Mouse (Mus musculus) C2C12 (cell line): ENCODE measurements around the gene Mboat2. TPM values are rescaled to one million over a fixed set of nuclear protein-coding genes. Genes with fewer than 3 reads are reported as not detected.

ENCODE experiments used
- H3K27me3 ChIP-seq: one replicate; pipeline ENCODE4 v1.6.1; 2011; ENCODE audit not compliant: control insufficient read depth, insufficient read depth, insufficient read length
- H3K36me3 ChIP-seq: one replicate; pipeline ENCODE4 v1.6.1; 2011; ENCODE audit not compliant: control insufficient read depth, insufficient read depth
- H3K4me3 ChIP-seq: one replicate; pipeline ENCODE4 v1.5.1; 2011; ENCODE audit warnings: mild to moderate bottlenecking, control low read depth; ENCODE audit not compliant: poor library complexity, insufficient read depth, severe bottlenecking
- H3K79me2 ChIP-seq: one replicate; pipeline ENCODE4 v1.6.1; 2011; ENCODE audit not compliant: control insufficient read depth, insufficient read depth
- H3K79me3 ChIP-seq: one replicate; pipeline ENCODE4 v1.6.1; 2011; ENCODE audit warnings: low read depth, control low read depth
- H3ac ChIP-seq: one replicate; pipeline ENCODE3; 2011; ENCODE audit warnings: low read depth; ENCODE audit not compliant: control insufficient read depth, insufficient read length
- CEBPB ChIP-seq: IDR thresholded peaks from one replicate; pipeline ENCODE4 v1.6.1; 2011; ENCODE audit warnings: low read depth, mild to moderate bottlenecking, control low read depth, moderate library complexity
- CTCF ChIP-seq: IDR thresholded peaks from one replicate; pipeline ENCODE4 v1.5.1; 2011; ENCODE audit not compliant: control insufficient read depth, insufficient read depth, insufficient read length
- FOSL1 ChIP-seq: IDR thresholded peaks from one replicate; pipeline ENCODE4 v1.8.0; 2011; ENCODE audit warnings: mild to moderate bottlenecking, low read length; ENCODE audit not compliant: poor library complexity, insufficient read depth, severe bottlenecking
- MAX ChIP-seq: IDR thresholded peaks from one replicate; pipeline ENCODE4 v1.6.1; 2011; ENCODE audit warnings: mild to moderate bottlenecking, control low read depth
- MYOD1 ChIP-seq: IDR thresholded peaks from one replicate; pipeline ENCODE4 v1.6.1; 2011; ENCODE audit warnings: low read depth; ENCODE audit not compliant: control insufficient read depth, insufficient read length
- MYOG ChIP-seq: IDR thresholded peaks from one replicate; pipeline ENCODE4 v1.6.1; 2011; ENCODE audit not compliant: control insufficient read depth, insufficient read length; ENCODE audit errors: extremely low read depth
- USF1 ChIP-seq: IDR thresholded peaks from one replicate; pipeline ENCODE4 v1.6.1; 2011; ENCODE audit warnings: low read depth, mild to moderate bottlenecking, control low read depth, moderate library complexity
- polyA plus RNA-seq: library from polyadenylated mRNA; unstranded; fragments of >200 nt; fragmentation: generic; extraction: Trizol; gene quantifications from one replicate; pipeline ENCODE4 v1.2.1, GENCODE M21; 2012; ENCODE audit warnings: missing spikeins

Gene Mboat2
- polyA plus RNA-seq, 1 experiment = 3.7 TPM

DNA sequence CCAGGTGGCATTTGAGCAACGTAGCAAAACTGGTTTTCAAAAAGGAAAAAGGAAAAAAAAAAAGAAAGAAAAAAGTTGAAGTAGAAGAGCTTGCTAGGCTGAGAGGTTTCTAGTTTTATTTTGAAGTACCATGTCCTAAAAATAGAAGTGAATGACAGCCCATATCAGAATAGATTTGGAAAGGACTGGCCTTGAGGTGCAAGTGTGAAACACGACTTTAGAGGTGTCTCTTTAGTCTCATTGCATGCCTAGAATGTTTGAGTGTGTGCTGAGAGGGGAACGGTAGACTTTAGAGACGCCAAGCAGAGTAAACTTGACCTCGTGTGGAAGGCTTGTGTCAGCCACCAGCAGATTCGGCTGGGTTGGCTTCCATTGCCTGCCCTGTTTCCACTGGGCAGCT lies 81.5 kb downstream of the Mboat2 start:
- Histone ChIP-seq H3K79me3 (no peaks in the 10 kb centered on the region), H3K27me3 (no peaks in the 10 kb centered on the region), H3K36me3 (no peaks in the 10 kb centered on the region), H3ac (no peak overlapping the region), H3K79me2 (no peaks in the 10 kb centered on the region), H3K4me3 (no peak overlapping the region)
- TF ChIP-seq MYOG = no peak
- TF ChIP-seq FOSL1 = no peak
- no peak for TF ChIP-seq USF1
- no peak for TF ChIP-seq MYOD1
- no peak for TF ChIP-seq CTCF
- TF ChIP-seq CEBPB = no peak
- no peak for TF ChIP-seq MAX

DNA sequence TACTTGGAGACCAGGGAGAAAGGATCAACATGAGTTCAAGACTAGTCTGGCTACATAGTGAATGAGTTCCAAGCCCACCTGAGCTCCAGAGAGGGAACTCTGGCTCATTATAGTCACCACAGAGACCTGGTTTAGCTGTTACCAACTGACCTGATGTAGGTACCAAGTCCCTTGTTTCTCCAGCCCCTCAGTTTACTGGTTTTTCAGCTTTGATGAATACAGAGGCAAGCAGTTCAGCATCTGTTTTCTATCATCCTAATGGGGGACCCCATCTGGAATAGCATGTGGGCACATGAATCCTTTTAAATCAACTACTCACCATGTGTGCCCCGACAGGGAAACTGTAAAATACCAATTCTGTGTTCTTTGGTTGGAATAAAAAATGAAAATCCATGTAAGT lies 82.2 kb downstream of the Mboat2 start:
- no peaks in the 10 kb centered on the region for H3K27me3 ChIP-seq
- no peaks in the 10 kb centered on the region for H3K79me2 ChIP-seq
- no peak overlapping the region for H3K4me3 ChIP-seq
- no peak overlapping the region for H3ac ChIP-seq
- H3K79me3 ChIP-seq = no peaks in the 10 kb centered on the region
- TF ChIP-seq CTCF = no peak
- TF ChIP-seq MYOG = no peak
- TF ChIP-seq CEBPB = no peak
- TF ChIP-seq MAX = no peak
- TF ChIP-seq MYOD1 = no peak
- no peak for TF ChIP-seq USF1
- H3K36me3 ChIP-seq = no peaks in the 10 kb centered on the region

DNA sequence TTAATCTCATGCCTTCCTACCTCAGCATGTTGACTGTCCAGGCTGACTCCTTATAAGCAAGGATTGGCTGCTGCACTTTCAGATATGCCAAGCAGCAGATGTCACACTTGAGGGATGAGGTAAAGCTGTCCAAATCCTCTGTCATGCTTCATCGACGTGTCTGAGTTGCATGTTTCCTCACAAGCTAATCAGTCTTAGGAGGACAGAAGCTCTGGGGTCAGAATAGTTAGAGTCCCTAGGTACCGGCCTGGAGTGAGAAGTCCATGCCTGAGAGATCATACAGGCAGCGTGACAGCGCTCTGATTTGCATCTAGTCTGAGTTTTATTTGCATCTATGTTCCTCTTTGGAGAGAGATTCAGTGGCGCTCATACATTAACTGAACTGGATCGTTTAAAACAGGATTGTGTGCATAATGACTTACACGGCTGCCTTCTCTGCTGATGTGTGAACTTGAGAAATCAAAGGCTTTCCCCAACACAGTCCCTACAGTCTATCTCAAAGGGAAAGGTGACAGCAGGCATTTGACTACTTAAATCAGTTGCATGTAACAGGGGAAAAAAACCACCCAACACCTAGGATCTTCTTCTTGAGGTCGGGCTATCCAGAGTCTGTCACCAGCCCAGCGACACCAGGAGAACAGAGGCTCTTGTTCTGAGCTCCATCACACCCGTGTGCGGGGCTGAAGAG lies 88.0 kb downstream of the Mboat2 start:
- Histone ChIP-seq H3K4me3 (no peak overlapping the region), H3K79me3 (no peaks in the 10 kb centered on the region), H3K79me2 (no peaks in the 10 kb centered on the region), H3K36me3 (no peaks in the 10 kb centered on the region), H3ac (no peak overlapping the region), H3K27me3 (no peaks in the 10 kb centered on the region)
- TF ChIP-seq FOSL1 (no peak), CEBPB (no peak), MYOG (no peak), MAX (no peak), MYOD1 (no peak), CTCF (no peak), USF1 (no peak)

DNA sequence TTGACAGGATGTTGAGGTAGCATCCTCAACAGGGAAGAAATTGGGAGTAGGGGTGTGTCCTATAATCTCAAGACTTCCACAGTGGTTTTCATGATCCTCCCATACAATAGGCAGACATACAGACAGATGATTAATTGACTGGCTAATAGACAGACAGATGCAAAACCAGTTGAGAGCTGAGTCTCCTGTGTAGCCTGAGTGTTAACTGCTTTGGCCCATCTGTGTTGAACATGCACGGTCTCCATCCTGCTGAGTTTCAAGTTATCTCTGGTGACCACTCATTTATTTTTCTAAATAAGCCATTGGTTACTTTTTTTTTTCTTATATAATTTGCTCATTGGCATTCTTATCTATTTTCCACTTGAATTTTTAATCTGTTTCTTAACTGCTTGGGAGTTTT lies 90.2 kb downstream of the Mboat2 start:
- Histone ChIP-seq H3K79me2 (no peaks in the 10 kb centered on the region), H3K27me3 (no peaks in the 10 kb centered on the region), H3K79me3 (no peaks in the 10 kb centered on the region), H3ac (no peak overlapping the region), H3K4me3 (no peak overlapping the region), H3K36me3 (no peaks in the 10 kb centered on the region)
- TF ChIP-seq MYOG (no peak), MAX (no peak), MYOD1 (no peak), CTCF (no peak), CEBPB (no peak), FOSL1 (no peak), USF1 (no peak)

DNA sequence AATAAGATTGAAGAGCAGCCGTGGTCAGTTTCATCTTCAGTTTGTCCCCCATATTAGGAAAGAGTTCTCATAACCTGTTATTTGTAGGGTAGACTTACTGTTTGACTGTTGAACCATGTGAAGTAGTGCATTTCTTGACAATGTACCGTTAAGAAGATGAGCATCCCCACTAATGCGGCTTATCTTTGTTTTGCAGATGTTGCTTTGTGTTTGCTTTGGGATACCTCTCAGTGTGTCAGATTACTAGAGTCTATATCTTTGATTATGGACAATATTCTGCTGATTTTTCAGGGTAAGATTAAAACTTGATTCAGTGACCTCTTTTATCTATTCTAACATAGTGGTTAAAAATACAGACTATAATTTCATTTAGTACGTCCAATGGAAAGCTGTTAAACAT lies 93.3 kb downstream of the Mboat2 start:
- H3K36me3 ChIP-seq = no peaks in the 10 kb centered on the region
- no peak overlapping the region for H3K4me3 ChIP-seq
- TF ChIP-seq MYOG = no peak
- no peak for TF ChIP-seq MYOD1
- TF ChIP-seq CEBPB = no peak
- no peak for TF ChIP-seq FOSL1
- no peak for TF ChIP-seq USF1
- no peak for TF ChIP-seq MAX
- TF ChIP-seq CTCF = no peak
- H3K79me3 ChIP-seq = no peaks in the 10 kb centered on the region
- H3K27me3 ChIP-seq = no peaks in the 10 kb centered on the region
- no peaks in the 10 kb centered on the region for H3K79me2 ChIP-seq
- H3ac ChIP-seq = no peak overlapping the region

DNA sequence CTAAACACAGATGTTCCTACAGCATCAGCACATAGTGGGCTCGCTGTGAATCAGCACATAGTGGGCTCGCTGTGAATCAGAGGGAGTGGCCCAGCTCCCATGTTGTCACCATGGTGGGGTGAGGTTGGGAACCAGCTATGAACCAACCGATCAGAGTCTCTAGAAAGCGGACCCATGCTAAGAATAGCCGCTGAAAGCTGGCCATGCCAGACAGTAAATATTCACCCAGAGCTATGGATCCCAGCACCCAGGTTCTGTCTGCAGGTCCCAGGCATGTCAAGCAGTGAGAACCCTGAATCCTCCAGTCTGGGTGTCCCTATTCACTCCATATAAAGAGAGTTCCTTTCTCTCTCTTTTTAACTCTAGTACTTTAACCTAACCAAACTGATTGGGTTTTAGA lies 94.6 kb downstream of the Mboat2 start:
- no peak overlapping the region for H3K4me3 ChIP-seq
- no peaks in the 10 kb centered on the region for H3K27me3 ChIP-seq
- no peaks in the 10 kb centered on the region for H3K79me2 ChIP-seq
- TF ChIP-seq MYOD1 (no peak), USF1 (no peak), CTCF (no peak), CEBPB (no peak), FOSL1 (no peak)
- no peaks in the 10 kb centered on the region for H3K79me3 ChIP-seq
- no peak overlapping the region for H3ac ChIP-seq
- no peaks in the 10 kb centered on the region for H3K36me3 ChIP-seq
